Mouse (Mus musculus) neural tube, embryonic 13.5 days (tissue): ENCODE results near the gene Bag2. TPM values are rescaled to one million over a fixed set of nuclear protein-coding genes. Genes with fewer than 3 reads are reported as not detected.

Experiments
- ATAC-seq: fragments of 200-750 bp; cut with Nextera tagmentation; 2 replicates; pipeline ENCODE4 v1.8.0; 2017; ENCODE audit warnings: low read depth, mild to moderate bottlenecking, moderate TSS enrichment, moderate library complexity
- H3K27ac ChIP-seq: fragments of 300-500 bp; sonication (generic); replicated peaks from 2 replicates; pipeline ENCODE4 v1.5.1; 2015; ENCODE audit warnings: moderate library complexity, mild to moderate bottlenecking, inconsistent platforms
- H3K27me3 ChIP-seq: fragments of 300-500 bp; sonication (generic); 2 replicates; pipeline ENCODE4 v1.6.1; 2015; ENCODE audit warnings: mild to moderate bottlenecking, inconsistent platforms
- H3K36me3 ChIP-seq: fragments of 300-500 bp; sonication (generic); 2 replicates; pipeline ENCODE4 v1.6.1; 2015; ENCODE audit warnings: mild to moderate bottlenecking, inconsistent platforms
- H3K4me1 ChIP-seq: fragments of 300-500 bp; sonication (generic); replicated peaks from 2 replicates; pipeline ENCODE4 v1.6.1; 2015; ENCODE audit warnings: inconsistent platforms
- H3K4me2 ChIP-seq: fragments of 300-500 bp; sonication (generic); 2 replicates; pipeline ENCODE4 v1.6.1; 2015; ENCODE audit warnings: inconsistent platforms, mild to moderate bottlenecking, moderate library complexity
- H3K4me3 ChIP-seq: fragments of 300-500 bp; sonication (generic); 2 replicates; pipeline ENCODE4 v1.5.1; 2015; ENCODE audit warnings: mild to moderate bottlenecking, inconsistent platforms
- H3K9ac ChIP-seq: fragments of 300-500 bp; sonication (generic); 2 replicates; pipeline ENCODE4 v1.6.1; 2015; ENCODE audit warnings: moderate library complexity, mild to moderate bottlenecking, inconsistent platforms
- H3K9me3 ChIP-seq: fragments of 300-500 bp; sonication (generic); 2 replicates; pipeline ENCODE4 v1.6.1; 2016; ENCODE audit warnings: inconsistent platforms
- WGBS: fragments of 180-500 bp; shearing (Covaris S2); methylation state at CpG from one replicate; pipeline ENCODE4 v1.1.7; 2015; 5-methylcytosine and 5-hydroxymethylcytosine counted together
- polyA plus RNA-seq: library from polyadenylated mRNA; unstranded; fragments of >200 nt; fragmentation: Nextera tagmentation; extraction: Ambion mirVana; gene quantifications from 2 replicates; pipeline ENCODE4 v1.2.1, GENCODE M21; 2015

Gene Bag2
- 17.6 and 22.9 TPM in 2 replicates for polyA plus RNA-seq

DNA sequence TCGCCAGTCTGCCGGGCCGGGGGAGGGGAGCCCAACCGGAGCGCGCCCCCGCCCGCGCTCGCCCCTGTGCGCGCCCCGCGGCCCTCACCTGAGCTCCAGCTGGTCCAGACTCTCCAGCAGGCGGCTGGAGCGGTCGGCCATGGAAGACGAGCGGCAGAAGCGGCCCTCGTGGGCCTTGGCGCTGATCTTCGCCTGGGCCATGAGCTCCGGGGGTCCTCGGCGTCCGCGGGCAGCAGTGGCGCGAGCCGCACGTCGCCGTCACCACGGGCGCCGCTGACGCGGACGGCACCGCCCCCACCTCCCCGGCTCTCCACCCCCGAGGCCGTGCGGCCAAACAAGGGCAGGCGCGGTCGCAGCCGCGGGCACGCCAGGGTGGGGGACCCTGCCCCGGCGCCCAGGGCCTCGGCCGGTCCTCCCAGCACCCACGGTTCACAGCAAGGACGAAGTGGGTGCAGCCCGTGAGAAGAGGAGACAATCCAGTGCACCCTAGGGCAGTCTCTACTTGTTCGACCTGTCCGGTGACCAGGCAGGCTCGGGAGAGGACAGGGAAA, at the start of gene Bag2:
Gene Bag2 (minus strand): TSS at position 305 of the 551 bp plus-strand sequence.
- Histone ChIP-seq H3K4me1 (peaks cover 28% of the 10 kb centered on the region), H3K27ac (peak within 1 kb of the TSS; percentile 52; the same call in 1 of the 2 replicates), H3K9me3 (no peaks in the 10 kb centered on the region), H3K4me2 (peak within 1 kb of the TSS; percentile 97), H3K27me3 (peaks cover 6% of the 10 kb centered on the region; the same call in 1 of the 2 replicates), H3K36me3 (peaks cover 10% of the 10 kb centered on the region), H3K9ac (peak within 1 kb of the TSS; percentile 85), H3K4me3 (peak within 1 kb of the TSS; percentile 67)
- peak; percentile 91 for ATAC-seq
- under 1% methylated on average over 58 of the region's 61 CpGs for WGBS

GRCm38 (mm10) chr1:33803323-33803722, 45.7 kb upstream of the Bag2 start:
- Histone ChIP-seq H3K4me3 (no peak overlapping the region), H3K4me2 (no peak overlapping the region), H3K9me3 (no peaks in the 10 kb centered on the region), H3K9ac (no peak overlapping the region), H3K27ac (no peak overlapping the region), H3K27me3 (no peaks in the 10 kb centered on the region), H3K36me3 (peaks cover 77% of the 10 kb centered on the region), H3K4me1 (no peaks in the 10 kb centered on the region; the same call in 1 of the 2 replicates)
- ATAC-seq: no peak
- 97% methylated on average over 2 of the region's 2 CpGs for WGBS

- Histone ChIP-seq H3K4me1 (no peaks in the 10 kb centered on the region), H3K9me3 (no peaks in the 10 kb centered on the region), H3K4me2 (no peak overlapping the region), H3K9ac (no peak overlapping the region), H3K27me3 (no peaks in the 10 kb centered on the region), H3K4me3 (no peak overlapping the region), H3K36me3 (peaks cover 74% of the 10 kb centered on the region), H3K27ac (no peak overlapping the region)
- no peak for ATAC-seq
- WGBS: 84% methylated on average over 3 of the region's 3 CpGs
These were observed 42.0 kb upstream of the Bag2 start for GRCm38 (mm10) chr1:33799620-33800019.

DNA sequence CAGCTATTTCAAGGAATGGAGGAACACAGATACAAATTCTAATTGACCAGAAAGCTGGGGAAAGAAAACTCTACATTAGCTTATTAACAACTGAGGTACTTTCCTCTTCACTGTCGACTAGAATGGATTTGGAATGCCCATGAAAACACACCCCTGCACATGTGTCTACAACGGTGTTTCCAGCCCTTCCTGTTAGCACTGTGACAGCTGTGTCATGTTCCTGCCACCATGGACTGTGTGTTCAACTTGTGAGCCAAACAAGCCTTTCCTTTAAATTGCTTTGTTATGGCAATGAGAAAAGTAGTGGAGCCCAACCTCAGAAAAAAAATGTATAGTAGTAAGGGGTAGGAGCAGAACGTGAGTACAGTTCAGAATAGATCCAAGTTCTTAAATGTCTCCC, 30.9 kb upstream of the Bag2 start:
- no peak for ATAC-seq
- H3K4me3 ChIP-seq: no peak overlapping the region
- peaks cover 16% of the 10 kb centered on the region for H3K36me3 ChIP-seq
- H3K27me3 ChIP-seq: no peaks in the 10 kb centered on the region
- no peak overlapping the region for H3K27ac ChIP-seq
- H3K4me1 ChIP-seq: no peaks in the 10 kb centered on the region
- no peak overlapping the region for H3K4me2 ChIP-seq
- H3K9ac ChIP-seq: no peak overlapping the region
- no peaks in the 10 kb centered on the region for H3K9me3 ChIP-seq
- 74% methylated on average over 3 of the region's 3 CpGs for WGBS

DNA sequence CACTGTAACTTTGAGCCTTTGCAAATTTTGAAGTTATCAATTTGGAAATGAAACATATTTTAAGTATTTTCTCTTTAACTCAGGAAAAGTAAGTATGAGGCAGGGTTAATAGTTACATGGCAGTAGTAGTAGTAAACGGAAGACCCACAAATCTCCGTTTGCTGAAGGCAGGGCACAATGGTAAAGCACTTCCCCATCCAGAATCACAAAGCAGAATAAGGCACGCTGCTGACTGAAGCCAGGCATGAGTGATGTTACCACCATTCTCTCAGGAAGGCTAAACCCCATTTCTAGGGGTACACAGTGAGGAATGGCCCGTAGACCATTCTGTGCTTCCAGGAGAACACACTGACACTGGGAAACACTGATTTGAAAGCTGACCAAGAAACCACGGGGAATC, 30.5 kb upstream of the Bag2 start:
- no peak overlapping the region for H3K4me3 ChIP-seq
- H3K9ac ChIP-seq: no peak overlapping the region
- no peak overlapping the region for H3K4me2 ChIP-seq
- H3K9me3 ChIP-seq: no peaks in the 10 kb centered on the region
- no peaks in the 10 kb centered on the region for H3K4me1 ChIP-seq
- H3K36me3 ChIP-seq: peaks cover 17% of the 10 kb centered on the region
- no peaks in the 10 kb centered on the region for H3K27me3 ChIP-seq
- no peak for ATAC-seq
- 76% methylated on average over 5 of the region's 5 CpGs for WGBS
- no peak overlapping the region for H3K27ac ChIP-seq

GRCm38 (mm10) chr1:33784561-33784960, 27.0 kb upstream of the Bag2 start:
- Histone ChIP-seq H3K4me3 (no peak overlapping the region), H3K4me2 (no peak overlapping the region), H3K9ac (no peak overlapping the region), H3K27me3 (no peaks in the 10 kb centered on the region), H3K9me3 (no peaks in the 10 kb centered on the region), H3K4me1 (no peaks in the 10 kb centered on the region), H3K36me3 (peaks cover 33% of the 10 kb centered on the region), H3K27ac (no peak overlapping the region)
- WGBS: 96% methylated on average over 5 of the region's 5 CpGs
- ATAC-seq: no peak

- WGBS: 85% methylated on average over 14 of the region's 14 CpGs
- no peak overlapping the region for H3K27ac ChIP-seq
- H3K9ac ChIP-seq: no peak overlapping the region
- no peaks in the 10 kb centered on the region for H3K27me3 ChIP-seq
- H3K9me3 ChIP-seq: no peaks in the 10 kb centered on the region
- peaks cover 59% of the 10 kb centered on the region for H3K36me3 ChIP-seq
- no peaks in the 10 kb centered on the region for H3K4me1 ChIP-seq
- no peak for ATAC-seq
- H3K4me2 ChIP-seq: no peak overlapping the region
- no peak overlapping the region for H3K4me3 ChIP-seq
These were observed 18.6 kb upstream of the Bag2 start for GRCm38 (mm10) chr1:33776175-33776611.

DNA sequence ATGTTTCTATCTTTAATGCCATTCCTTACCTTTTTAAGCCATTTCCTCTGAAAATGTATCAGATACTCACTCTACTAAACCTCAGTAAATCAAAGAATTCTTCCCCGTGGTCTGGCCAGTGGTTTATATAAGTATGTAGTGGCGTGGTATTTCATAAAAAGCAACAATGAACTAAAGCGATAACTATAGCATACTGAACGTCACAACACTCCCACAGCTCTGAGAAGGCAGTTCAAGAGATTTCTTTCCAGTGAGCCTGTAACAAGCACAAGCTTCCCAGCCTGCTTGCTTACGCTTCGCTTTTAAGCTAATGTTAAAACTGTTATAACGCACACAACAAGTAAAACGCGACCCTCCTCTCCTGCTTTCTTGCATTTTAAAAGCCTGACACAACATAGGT, 14.5 kb upstream of the Bag2 start:
- H3K36me3 ChIP-seq: peaks cover 68% of the 10 kb centered on the region
- H3K27ac ChIP-seq: no peak overlapping the region
- no peak for ATAC-seq
- 97% methylated on average over 9 of the region's 9 CpGs for WGBS
- H3K27me3 ChIP-seq: no peaks in the 10 kb centered on the region
- no peaks in the 10 kb centered on the region for H3K9me3 ChIP-seq
- no peak overlapping the region for H3K4me3 ChIP-seq
- H3K4me2 ChIP-seq: no peak overlapping the region
- H3K4me1 ChIP-seq: no peaks in the 10 kb centered on the region
- H3K9ac ChIP-seq: no peak overlapping the region

- Histone ChIP-seq H3K4me1 (no peaks in the 10 kb centered on the region), H3K9ac (no peak overlapping the region), H3K27me3 (no peaks in the 10 kb centered on the region), H3K4me2 (no peak overlapping the region), H3K36me3 (peaks cover 64% of the 10 kb centered on the region), H3K4me3 (no peak overlapping the region), H3K9me3 (no peaks in the 10 kb centered on the region), H3K27ac (no peak overlapping the region)
- WGBS: 93% methylated on average over 10 of the region's 10 CpGs
- no peak for ATAC-seq
These were observed 14.0 kb upstream of the Bag2 start for GRCm38 (mm10) chr1:33771621-33772020.

GRCm38 (mm10) chr1:33768827-33769226, 11.2 kb upstream of the Bag2 start:
- H3K27ac ChIP-seq: no peak overlapping the region
- H3K4me1 ChIP-seq: no peaks in the 10 kb centered on the region
- H3K36me3 ChIP-seq: peaks cover 53% of the 10 kb centered on the region
- no peak overlapping the region for H3K4me3 ChIP-seq
- no peaks in the 10 kb centered on the region for H3K9me3 ChIP-seq
- H3K27me3 ChIP-seq: no peaks in the 10 kb centered on the region
- no peak for ATAC-seq
- H3K9ac ChIP-seq: no peak overlapping the region
- no peak overlapping the region for H3K4me2 ChIP-seq

DNA sequence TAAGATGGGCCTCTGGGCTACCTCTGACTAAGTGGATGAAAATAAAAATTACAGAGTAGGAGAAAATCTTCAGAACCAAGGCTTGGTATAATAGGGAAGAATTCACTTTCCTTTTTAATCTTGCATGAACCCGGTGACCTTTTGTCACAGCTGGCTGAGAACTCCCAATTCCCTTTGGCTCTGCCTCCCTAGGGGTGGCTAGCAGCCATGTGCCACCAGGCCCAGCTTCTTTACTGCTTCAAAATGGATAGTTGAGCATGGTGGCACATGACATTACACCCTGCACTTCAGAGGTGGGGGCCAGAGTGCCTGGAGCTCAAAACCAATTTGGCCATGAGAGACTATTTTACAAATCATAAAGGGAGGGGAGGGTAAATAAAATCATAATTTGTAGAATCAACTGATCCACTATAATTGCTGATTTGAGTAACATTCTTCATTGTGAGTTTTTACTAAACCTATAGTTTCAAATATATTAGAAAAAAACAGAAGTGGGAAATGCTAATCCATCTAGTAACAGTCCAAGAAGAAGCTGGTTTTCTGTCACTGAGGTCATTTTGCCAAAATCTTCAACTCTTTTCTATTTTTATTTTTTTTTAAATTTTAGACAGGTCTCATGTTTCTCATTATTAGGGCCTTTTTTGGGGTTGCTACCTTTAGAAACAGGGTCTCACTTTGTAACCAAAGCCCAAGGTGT, 10.6 kb upstream of the Bag2 start:
- no peak for ATAC-seq
- Histone ChIP-seq H3K9me3 (no peaks in the 10 kb centered on the region), H3K4me1 (no peaks in the 10 kb centered on the region), H3K9ac (no peak overlapping the region), H3K27ac (no peak overlapping the region), H3K36me3 (peaks cover 50% of the 10 kb centered on the region), H3K4me2 (no peak overlapping the region), H3K4me3 (no peak overlapping the region), H3K27me3 (no peaks in the 10 kb centered on the region)
- 93% methylated on average over 1 of the region's 1 CpGs for WGBS

DNA sequence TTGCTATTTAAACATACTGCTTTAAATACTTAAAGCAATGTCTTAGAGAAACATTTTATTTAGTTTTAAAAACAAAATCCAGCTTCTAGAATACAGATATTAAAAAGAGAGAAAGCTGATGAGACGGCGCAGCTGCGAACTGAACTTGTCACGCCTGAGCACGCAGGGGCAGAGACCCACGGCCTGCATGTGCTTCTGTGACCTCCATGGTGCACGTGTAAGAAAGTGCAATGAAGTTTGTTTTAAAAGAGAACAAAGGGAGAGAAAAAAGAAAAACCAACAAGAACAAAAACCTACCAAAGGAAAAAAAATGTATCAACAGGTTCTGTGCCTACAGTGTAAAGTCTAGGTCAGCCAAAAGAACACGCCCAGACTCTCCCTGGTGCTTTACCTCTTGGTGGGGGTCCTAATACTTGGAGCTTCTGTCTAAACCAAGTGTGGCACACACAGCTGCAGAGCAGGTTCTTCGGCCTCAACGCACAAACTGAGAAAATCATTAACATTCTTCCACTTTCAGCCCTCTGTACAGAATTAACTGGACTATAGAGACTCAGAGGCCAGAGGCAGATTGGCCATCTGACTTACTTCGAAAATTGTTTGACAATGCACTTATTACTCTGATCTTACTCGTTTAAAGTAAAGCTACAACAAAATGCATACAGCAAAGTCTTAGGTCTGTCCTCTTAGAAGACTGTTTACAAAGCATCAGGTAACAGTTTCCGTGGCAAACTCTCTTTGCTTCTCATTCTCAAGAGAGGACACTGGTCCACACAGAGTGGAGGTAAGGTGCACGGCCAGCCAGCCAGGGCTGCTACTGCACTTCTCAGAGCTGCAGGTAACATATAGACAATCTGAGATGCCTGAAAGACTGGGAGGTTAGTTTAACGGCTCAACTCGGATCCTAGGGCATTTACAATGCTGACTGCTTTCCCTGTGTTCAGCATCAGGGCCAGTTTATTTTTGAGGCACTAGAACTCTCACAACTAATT, 9.2 kb upstream of the Bag2 start:
- no peaks in the 10 kb centered on the region for H3K9me3 ChIP-seq
- no peak for ATAC-seq
- no peak overlapping the region for H3K4me2 ChIP-seq
- H3K36me3 ChIP-seq: peaks cover 41% of the 10 kb centered on the region
- H3K9ac ChIP-seq: no peak overlapping the region
- WGBS: 80% methylated on average over 16 of the region's 16 CpGs
- H3K4me1 ChIP-seq: no peaks in the 10 kb centered on the region
- H3K27ac ChIP-seq: no peak overlapping the region
- no peaks in the 10 kb centered on the region for H3K27me3 ChIP-seq
- no peak overlapping the region for H3K4me3 ChIP-seq
